Mouse (Mus musculus) right cerebral cortex, postnatal 14 days (tissue): ENCODE results near the gene Slc25a27.

Source experiments
- DNase-seq: peaks from one replicate; pipeline ENCODE4 v3.0.0; 2022

The Slc25a27 gene

GRCm38 (mm10) chr17:43645136-43645535, 21.9 kb downstream of the Slc25a27 start:
- DNase-seq = no peak

DNA sequence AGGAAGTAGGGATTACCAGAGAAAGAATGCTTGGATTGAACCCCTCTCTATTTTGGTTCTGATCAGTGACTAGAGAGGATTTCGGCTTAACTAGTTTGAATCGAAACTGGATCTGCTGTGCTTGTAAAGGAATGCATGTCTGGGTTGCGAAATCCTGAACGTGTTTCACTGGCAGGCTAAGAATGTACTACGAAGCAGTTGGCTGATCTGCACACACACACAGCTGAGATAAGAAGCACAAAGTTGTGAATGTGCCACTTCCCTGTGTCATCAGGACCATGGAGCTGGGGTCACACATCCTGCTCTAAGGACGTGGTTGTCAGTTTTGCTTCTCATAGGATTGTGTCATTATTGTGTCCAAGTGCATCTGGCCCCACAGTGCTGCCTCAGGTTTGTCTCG, 22.6 kb downstream of the Slc25a27 start:
- DNase-seq = no peak

GRCm38 (mm10) chr17:43643191-43643590, 23.8 kb downstream of the Slc25a27 start:
- no peak for DNase-seq

DNA sequence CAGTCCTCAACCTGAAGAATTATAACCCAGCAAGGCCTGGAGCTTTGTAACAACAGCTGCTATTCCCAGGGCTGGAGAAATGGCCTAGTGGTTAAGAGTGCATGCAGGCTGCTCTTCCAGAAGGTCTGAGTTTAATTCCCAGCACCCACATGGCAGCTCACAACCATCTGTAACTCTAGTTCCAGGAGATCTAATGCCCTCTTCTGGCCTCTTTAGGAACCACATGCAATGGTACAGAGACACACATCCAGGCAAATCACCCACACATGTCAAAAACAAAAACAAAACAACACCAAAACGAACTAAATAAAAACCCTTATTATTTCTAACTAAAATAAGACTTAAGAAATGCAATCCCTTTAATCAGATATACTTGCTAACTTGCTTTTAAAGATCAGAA, 26.2 kb downstream of the Slc25a27 start:
- DNase-seq = no peak

GRCm38 (mm10) chr17:43637146-43637545, 29.9 kb downstream of the Slc25a27 start:
- no peak for DNase-seq

DNA sequence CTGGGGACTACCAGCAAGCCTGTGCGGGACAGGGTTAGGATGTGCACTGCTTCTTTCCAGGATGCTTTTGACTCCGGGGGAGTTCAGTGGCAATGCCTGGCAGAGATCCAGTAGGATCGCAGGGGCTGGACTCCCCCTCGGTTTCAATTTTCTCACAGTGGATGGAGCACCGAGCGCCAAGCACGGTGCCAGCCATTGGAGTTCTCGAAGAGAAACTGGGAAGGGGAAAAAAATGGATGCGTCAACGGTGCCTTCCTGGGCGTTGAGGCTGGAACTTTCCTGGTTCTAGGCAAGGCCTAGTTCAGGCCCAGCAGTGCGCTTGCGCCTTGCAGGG, 36.6 kb downstream of the Slc25a27 start:
- DNase-seq = no peak

DNA sequence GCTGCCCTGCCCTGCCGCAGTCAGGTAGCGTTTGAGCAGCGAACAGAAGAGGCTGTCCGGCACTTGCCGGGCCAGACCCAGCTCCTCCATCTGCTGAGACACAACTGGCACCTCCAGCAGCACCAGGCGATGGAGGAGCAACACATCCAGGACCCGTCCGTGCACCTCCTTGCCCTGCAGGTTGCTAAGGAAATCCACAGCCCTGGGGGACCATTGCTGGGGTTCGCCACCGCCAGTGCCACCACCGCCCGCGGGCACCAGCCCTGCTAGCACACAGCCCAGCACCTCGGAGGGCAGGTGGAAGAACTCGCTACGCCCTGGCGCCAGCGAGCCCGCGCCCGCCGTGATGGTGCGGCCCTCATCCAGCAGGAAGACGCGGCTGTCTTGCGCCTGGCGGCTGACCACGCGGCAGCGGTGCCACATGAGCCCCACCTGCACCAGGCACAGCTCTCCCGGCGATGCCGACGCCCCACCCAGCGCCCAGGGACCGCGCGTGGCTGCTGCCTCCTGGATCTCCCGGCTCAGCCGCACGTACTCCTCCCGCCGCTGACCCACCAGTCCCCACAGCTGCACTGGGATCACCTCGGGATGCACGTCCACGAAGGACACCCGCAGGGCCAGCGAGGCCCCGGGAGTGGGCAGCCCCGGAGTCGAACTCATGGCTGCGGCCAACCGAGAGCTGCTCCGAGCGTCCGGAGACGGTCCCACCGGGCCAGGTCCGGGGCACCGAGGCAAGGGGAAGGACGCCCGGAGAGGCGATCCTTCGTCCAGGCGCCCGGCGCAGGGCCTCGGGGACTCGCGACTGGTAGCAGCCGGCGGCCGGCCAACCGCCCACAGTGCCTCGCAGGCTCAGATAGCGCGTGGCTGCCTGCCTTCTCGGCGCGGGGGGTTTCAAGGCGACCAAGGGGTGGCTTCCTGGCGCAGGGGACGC, 37.3 kb downstream of the Slc25a27 start, which contains the start of gene Tdrd6:
Gene Tdrd6, minus strand, starts transcription at position 804 of the 931 bp plus-strand sequence.
- DNase-seq = peak; percentile 23

DNA sequence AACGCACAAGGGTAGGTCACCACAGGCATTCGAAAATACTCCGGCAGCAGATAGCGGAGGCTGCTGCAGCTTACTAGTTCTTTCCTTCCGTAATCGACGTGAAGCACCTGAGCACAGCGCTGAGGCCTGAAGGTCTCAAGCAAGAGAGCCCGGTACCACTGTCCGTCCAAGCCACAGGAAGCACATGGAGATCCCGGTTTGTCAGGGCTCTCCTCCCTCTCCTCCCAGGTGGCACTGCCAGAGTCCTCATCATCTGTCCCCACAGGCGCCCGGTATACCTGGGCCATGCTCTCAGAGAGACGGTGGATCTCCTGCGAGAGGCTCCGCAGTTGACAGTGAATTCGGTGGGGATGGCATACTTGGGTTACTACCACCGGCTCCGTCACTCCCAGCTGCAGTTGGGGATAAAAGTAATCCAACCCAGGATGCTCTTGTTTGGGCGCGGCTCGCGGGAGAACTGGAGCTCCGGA, 38.0 kb downstream of the Slc25a27 start:
- no peak for DNase-seq

- DNase-seq = no peak
These were observed 38.8 kb downstream of the Slc25a27 start for GRCm38 (mm10) chr17:43628246-43628645.

- no peak for DNase-seq
These were observed 44.9 kb downstream of the Slc25a27 start for GRCm38 (mm10) chr17:43622076-43622475.

DNA sequence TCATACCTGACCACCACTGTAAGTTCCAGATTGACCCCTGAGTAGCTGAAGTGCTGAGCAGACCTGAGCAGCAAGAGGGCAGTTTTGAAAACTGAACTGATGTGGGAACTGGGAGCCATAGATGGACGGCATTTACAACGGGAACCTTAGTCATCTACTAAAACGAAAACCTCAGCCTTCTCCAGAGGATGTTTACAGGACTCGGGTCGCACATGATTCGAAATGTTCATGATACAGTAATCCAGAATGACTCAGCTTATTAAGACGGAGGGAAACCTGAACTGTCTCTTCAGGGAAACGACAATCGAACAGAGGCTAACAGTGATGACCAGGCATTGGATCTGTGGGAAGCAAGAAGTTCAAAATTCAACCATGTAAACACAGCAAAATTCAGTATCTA, 47.9 kb downstream of the Slc25a27 start:
- no peak for DNase-seq

- DNase-seq = no peak
These were observed 54.8 kb downstream of the Slc25a27 start for GRCm38 (mm10) chr17:43612221-43612620.

DNA sequence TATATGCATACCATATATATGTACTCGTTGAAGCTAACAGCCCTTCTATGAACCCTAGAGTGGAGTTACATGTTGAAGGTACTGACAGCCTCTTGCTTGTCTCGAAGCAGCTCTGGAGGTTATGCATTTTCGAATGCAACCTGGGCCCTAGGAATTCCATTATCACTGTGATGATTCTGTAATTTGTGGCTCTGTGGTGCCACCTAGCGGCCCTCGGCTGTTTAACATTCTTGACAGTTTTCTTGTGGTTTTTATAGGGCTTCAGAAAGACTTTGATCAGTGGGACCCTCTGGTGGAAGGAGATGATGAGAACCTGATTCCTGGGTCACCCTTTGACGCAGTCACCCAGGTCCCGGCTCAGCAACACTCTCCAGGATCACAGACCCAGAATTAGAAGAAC, 55.4 kb downstream of the Slc25a27 start:
- peak; percentile 35 for DNase-seq

GRCm38 (mm10) chr17:43606704-43607103, 60.3 kb downstream of the Slc25a27 start:
- peak; percentile 65 for DNase-seq

- no peak for DNase-seq
These were observed 68.3 kb downstream of the Slc25a27 start for GRCm38 (mm10) chr17:43598706-43599105.

- DNase-seq = no peak
These were observed 69.3 kb downstream of the Slc25a27 start for GRCm38 (mm10) chr17:43597742-43598141.

- no peak for DNase-seq
These were observed 74.4 kb downstream of the Slc25a27 start for GRCm38 (mm10) chr17:43592296-43593291.
